Mouse (Mus musculus): ENCODE measurements at regions not wholly inside any gene's neighbourhood (a gene's known extent, or its start where the extent isn't known, plus 50 kb on each side); places are given as distances from the start of the nearest gene placed in this dataset.

DNA sequence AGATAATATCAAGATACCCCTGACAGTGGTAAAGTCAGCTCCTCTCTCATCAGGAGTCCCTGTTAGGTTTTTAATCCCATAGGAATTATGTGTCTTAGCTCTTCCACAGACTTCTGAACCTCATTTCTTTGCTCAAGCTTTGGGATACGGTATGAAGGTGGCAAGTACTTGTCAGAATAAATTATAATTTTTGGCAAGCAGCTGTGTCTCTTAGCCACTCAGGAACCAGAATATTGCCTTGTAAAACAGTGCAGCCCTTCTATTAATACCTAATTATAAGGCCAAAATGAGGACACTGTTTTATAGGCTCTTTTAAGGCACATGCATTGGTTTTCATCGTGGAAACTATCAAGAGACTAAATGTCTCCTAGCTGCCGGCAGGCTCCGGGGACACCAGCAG, 54.3 kb upstream of the Nek7 start:
- no peak for TF ChIP-seq CTCF (IDR thresholded peaks at IDR 0.05; ENCODE audit: low read depth, low read length)
- TF ChIP-seq POLR2AphosphoS5 (IDR thresholded peaks at IDR 0.05; ENCODE audit: insufficient replicate concordance, low read depth, low read length), result no peak
- TF ChIP-seq GATA1 (IDR thresholded peaks at IDR 0.05; ENCODE audit: borderline replicate concordance, low read length), result no peak
- no peak for TF ChIP-seq GATA2 (IDR thresholded peaks at IDR 0.05; ENCODE audit: borderline replicate concordance, low read depth, low read length)
- TF ChIP-seq TAL1 (conservative IDR thresholded peaks at IDR 0.05; ENCODE audit: low read depth, low read length), result no peak
